In the genomic region with DNA sequence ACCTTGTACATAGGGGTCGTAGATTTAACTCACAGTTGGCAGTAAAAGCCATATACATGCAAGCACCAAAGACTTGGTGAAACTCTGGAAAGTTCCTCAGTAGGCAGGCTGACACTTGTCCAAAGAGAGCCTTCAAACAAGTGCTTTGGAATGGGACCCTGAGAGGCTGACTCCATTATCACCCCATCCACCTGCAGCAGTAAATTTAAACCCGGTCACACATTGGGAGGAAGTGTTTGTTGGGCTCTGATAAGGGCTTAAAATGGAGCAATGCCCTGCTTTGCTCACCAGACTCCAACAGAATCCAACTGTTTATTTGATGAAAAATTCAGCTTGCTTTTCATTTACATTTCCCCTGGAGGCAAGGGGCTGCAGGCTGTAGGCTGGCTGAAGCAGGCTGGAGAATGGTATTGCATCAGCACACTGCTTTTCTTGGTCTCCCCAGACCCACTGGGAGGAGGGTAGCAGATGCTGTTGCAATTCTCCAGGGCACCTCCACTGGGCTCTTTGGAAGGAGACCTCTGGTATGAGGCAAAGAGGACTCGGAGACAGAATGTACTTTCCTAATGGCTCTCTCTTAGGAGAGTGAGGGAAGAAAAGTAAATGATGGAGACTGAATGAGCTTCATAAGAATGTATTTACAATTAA, we compare ENCODE assay signal across 20 mouse cellular contexts.
A peak's percentile ranks its signal among the peaks of the same experiment; 100 is the strongest.
DNase-seq lines count a peak whose midpoint lies in the region; ATAC-seq lines count a peak whose summit lies in the region.
"Had no signal": no experiment of that assay in that cellular context is flagged by ENCODE, and none has a peak within 500 bp of the region (broad histone marks: within the 10 kb centered on the region; RNA-seq: fewer than 3 reads in every experiment).

No protein-coding gene starts in this region.

- H3K4me1 ChIP-seq in megakaryocyte, embryonic 14.5 days = peaks cover 26% of the 10 kb centered on the region
- H3K4me1 ChIP-seq: embryonic facial prominence, embryonic 10.5 days; midbrain, embryonic 15.5 days; neural tube, embryonic 15.5 days; stomach, embryonic 15.5 days had no signal

- DNase-seq in MEL-GATA-1-ER (ENCODE audit: extremely low read depth, low read depth) = peak; percentile 82
- peak; percentile 19 for DNase-seq in liver
- no peak for DNase-seq in heart, adult 8-10 months (ENCODE audit: low spot score)
- DNase-seq in kidney, adult 18-20 months = no peak
- DNase-seq: adrenal gland, adult 8-10 months; cerebellum, adult 8-10 months; kidney, postnatal 14 days; lung, adult 18-20 months; lung, postnatal 14 days; right cerebral cortex, postnatal 25 days; thymus, adult 18-20 months; thymus, postnatal 4 days had no signal

- H3K9me3 ChIP-seq in megakaryocyte, embryonic 14.5 days = no peaks in the 10 kb centered on the region
- H3K9me3 ChIP-seq: embryonic facial prominence, embryonic 10.5 days; limb, embryonic 12.5 days; midbrain, embryonic 15.5 days; neural tube, embryonic 15.5 days; stomach, embryonic 15.5 days had no signal

- no peaks in the 10 kb centered on the region for H3K36me3 ChIP-seq in megakaryocyte, embryonic 14.5 days (replicated peaks; ENCODE audit: low read length)
- H3K36me3 ChIP-seq: embryonic facial prominence, embryonic 10.5 days; limb, embryonic 12.5 days; midbrain, embryonic 15.5 days; neural tube, embryonic 15.5 days; stomach, embryonic 15.5 days had no signal

- ATAC-seq in megakaryocyte, adult 5-6 weeks (ENCODE audit: poor library complexity, severe bottlenecking) = no peak
- peak; percentile 97 for ATAC-seq in megakaryocyte-erythroid progenitor cell, adult 5-6 weeks (replicated peaks; ENCODE audit: low FRiP score, low TSS enrichment, poor library complexity, severe bottlenecking)
- ATAC-seq: midbrain, embryonic 15.5 days had no signal

- H3K27me3 ChIP-seq in megakaryocyte, embryonic 14.5 days (replicated peaks) = no peaks in the 10 kb centered on the region
- H3K27me3 ChIP-seq: limb, embryonic 12.5 days; midbrain, embryonic 15.5 days; neural tube, embryonic 15.5 days; stomach, embryonic 15.5 days had no signal

- H3K4me3 ChIP-seq in megakaryocyte, embryonic 14.5 days (replicated peaks) = peak overlapping the region; percentile 71
- H3K4me3 ChIP-seq: embryonic facial prominence, embryonic 10.5 days; limb, embryonic 12.5 days; midbrain, embryonic 15.5 days; neural tube, embryonic 15.5 days; stomach, embryonic 15.5 days had no signal

Comparison
In these comparisons a context has a peak if more than half of its experiments do, and no peak if none do; other contexts are left out.
1. DNase-seq: peak in MEL-GATA-1-ER (single experiment) and liver (single experiment); none in heart, adult 8-10 months (single experiment) and kidney, adult 18-20 months (single experiment).